ENCODE assay signal across 8 mouse cellular contexts in the genomic region with DNA sequence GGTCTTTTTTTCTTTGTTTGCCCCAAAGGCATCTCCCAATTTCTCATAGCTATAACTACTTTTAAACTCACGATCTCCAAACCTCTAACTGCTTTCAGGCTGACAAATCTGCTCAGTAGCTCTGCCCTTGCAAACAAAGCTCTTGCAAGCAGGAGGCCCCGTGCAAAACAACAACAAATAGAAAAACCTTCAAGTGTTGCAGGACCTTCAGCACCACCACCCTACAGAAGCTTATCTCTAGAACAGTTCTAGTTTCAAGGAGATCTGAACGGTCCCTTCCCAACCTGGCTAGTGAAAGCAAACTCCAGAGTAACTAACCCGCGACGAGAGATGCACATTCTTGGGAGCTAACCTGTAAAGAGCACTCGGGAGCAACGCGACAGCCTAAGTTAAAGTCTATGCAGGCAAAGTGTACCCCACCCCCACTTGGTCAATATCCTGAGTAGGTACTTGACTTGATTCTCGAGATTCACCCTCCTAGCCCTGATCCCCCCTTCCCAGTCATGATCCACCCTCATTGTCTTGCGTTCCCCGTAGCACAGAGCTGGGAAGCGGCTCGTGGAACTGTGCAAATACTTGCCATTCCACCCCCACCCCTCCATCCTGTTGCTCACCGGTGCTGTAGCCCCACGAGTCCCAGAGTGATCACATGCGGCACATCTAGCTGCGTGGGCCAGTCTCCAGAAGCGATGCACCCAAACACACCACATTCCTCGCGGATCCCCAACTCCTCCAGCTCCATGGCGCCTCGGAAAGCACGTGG. TPM values are rescaled to one million over a fixed set of nuclear protein-coding genes. Genes with fewer than 3 reads are reported as not detected.
A peak's percentile ranks its signal among the peaks of the same experiment; 100 is the strongest.
DNase-seq lines count a peak whose midpoint lies in the region; ATAC-seq and TF ChIP-seq lines count a peak whose summit lies in the region.

No protein-coding gene starts in this region.

- H3K9me3 ChIP-seq in erythroblast, embryonic 14.5 days (ENCODE audit: control insufficient read depth, low read length): no peaks in the 10 kb centered on the region
- H3K9me3 ChIP-seq in limb, embryonic 13.5 days: no peaks in the 10 kb centered on the region
- no peaks in the 10 kb centered on the region for H3K9me3 ChIP-seq in neural tube, embryonic 12.5 days

- H3K27me3 ChIP-seq in kidney, adult 2 months (replicated peaks; ENCODE audit: control insufficient read depth, insufficient read depth, low read length): no peaks in the 10 kb centered on the region
- no peaks in the 10 kb centered on the region for H3K27me3 ChIP-seq in erythroblast, embryonic 14.5 days (ENCODE audit: control insufficient read depth)
- no peaks in the 10 kb centered on the region for H3K27me3 ChIP-seq in limb, embryonic 13.5 days
- no peaks in the 10 kb centered on the region for H3K27me3 ChIP-seq in neural tube, embryonic 12.5 days (replicated peaks)

- under 1% methylated on average over 24 of the region's 24 CpGs for WGBS in kidney, adult 2 months
- WGBS in limb, embryonic 13.5 days: under 1% methylated on average over 24 of the region's 24 CpGs
- under 1% methylated on average over 24 of the region's 24 CpGs for WGBS in neural tube, embryonic 12.5 days

- peak overlapping the region; percentile 88 for H3K4me2 ChIP-seq in limb, embryonic 13.5 days (replicated peaks)
- peak overlapping the region; percentile 83 for H3K4me2 ChIP-seq in neural tube, embryonic 12.5 days (replicated peaks)

- H3K9ac ChIP-seq in limb, embryonic 13.5 days: peak overlapping the region; percentile 74
- peak overlapping the region; percentile 63 for H3K9ac ChIP-seq in neural tube, embryonic 12.5 days

- H3K27ac ChIP-seq in kidney, adult 2 months (ENCODE audit: insufficient read depth, low read depth, low read length): peak overlapping the region; percentile 81
- peak overlapping the region; percentile 91 for H3K27ac ChIP-seq in limb, embryonic 13.5 days
- H3K27ac ChIP-seq in neural tube, embryonic 12.5 days: 0 out of 2 replicates have a peak overlapping the region, but pooled peaks have one; percentile 53

- DNase-seq in kidney, adult 2 months: peak; percentile 43
- DNase-seq in kidney, adult 18-20 months: no peak
- peak; percentile 56 for DNase-seq in ES-CJ7 (ENCODE audit: low read depth, low spot score)
- DNase-seq in T-cell, adult 2 months (ENCODE audit: low spot score): no peak
- DNase-seq in right cerebral cortex, postnatal 25 days: no peak

- no peak for ATAC-seq in limb, embryonic 13.5 days (ENCODE audit: low FRiP score, low read depth)
- ATAC-seq in neural tube, embryonic 12.5 days (ENCODE audit: low FRiP score, low read depth): no peak; the same call in 1 of the 2 replicates

- no peak for TF ChIP-seq CTCF in kidney, adult 2 months (conservative IDR thresholded peaks at IDR 0.05; ENCODE audit: insufficient read depth, insufficient read length, low read depth, low read length)

- peak overlapping the region; percentile 85 for H3K4me3 ChIP-seq in kidney, adult 2 months (ENCODE audit: insufficient read depth, low read depth, low read length)
- H3K4me3 ChIP-seq in erythroblast, embryonic 14.5 days (replicated peaks): peak overlapping the region; percentile 84
- H3K4me3 ChIP-seq in limb, embryonic 13.5 days: peak overlapping the region; percentile 82
- peak overlapping the region; percentile 70 for H3K4me3 ChIP-seq in neural tube, embryonic 12.5 days

- H3K36me3 ChIP-seq in kidney, adult 2 months (ENCODE audit: control insufficient read depth, insufficient read depth, low read length): no peaks in the 10 kb centered on the region
- peaks cover 49% of the 10 kb centered on the region for H3K36me3 ChIP-seq in erythroblast, embryonic 14.5 days (ENCODE audit: control insufficient read depth)
- H3K36me3 ChIP-seq in limb, embryonic 13.5 days: peaks cover 25% of the 10 kb centered on the region
- no peaks in the 10 kb centered on the region; the same call in 1 of the 2 replicates for H3K36me3 ChIP-seq in neural tube, embryonic 12.5 days

- TF ChIP-seq POLR2A in kidney, adult 2 months (IDR thresholded peaks at IDR 0.05; ENCODE audit: low read depth, low read length): no peak

- peaks cover 20% of the 10 kb centered on the region for H3K4me1 ChIP-seq in kidney, adult 2 months (ENCODE audit: control insufficient read depth, insufficient read depth, low read length)
- peaks cover 80% of the 10 kb centered on the region for H3K4me1 ChIP-seq in erythroblast, embryonic 14.5 days (ENCODE audit: control insufficient read depth)
- peaks cover 54% of the 10 kb centered on the region for H3K4me1 ChIP-seq in limb, embryonic 13.5 days
- peaks cover 16% of the 10 kb centered on the region for H3K4me1 ChIP-seq in neural tube, embryonic 12.5 days

RNA-seq across cellular contexts. Expression of gene Paics, which starts 0.6 kb away (rescaled TPM):
- polyA plus RNA-seq in kidney, adult 2 months (2012; rRNA removed): 120 and 170 TPM in 2 replicates
- 5.0 and 5.7 TPM in 2 replicates for polyA plus RNA-seq in erythroblast, embryonic 14.5 days (2012)
- polyA plus RNA-seq in limb, embryonic 13.5 days (2015; fragmentation: Nextera tagmentation; extraction: Ambion mirVana): 321 and 323 TPM in 2 replicates
- 253 and 263 TPM in 2 replicates for polyA plus RNA-seq in neural tube, embryonic 12.5 days (2016; fragmentation: Nextera tagmentation; extraction: Ambion mirVana)

RNA-seq across cellular contexts. Expression of gene Ppat, which starts 0.9 kb away (rescaled TPM):
- polyA plus RNA-seq in kidney, adult 2 months (2012; rRNA removed): 11.2 and 12.9 TPM in 2 replicates
- polyA plus RNA-seq in erythroblast, embryonic 14.5 days (2012): 0.37 and 0.49 TPM in 2 replicates
- 23.9 and 25.4 TPM in 2 replicates for polyA plus RNA-seq in limb, embryonic 13.5 days (2015; fragmentation: Nextera tagmentation; extraction: Ambion mirVana)
- polyA plus RNA-seq in neural tube, embryonic 12.5 days (2016; fragmentation: Nextera tagmentation; extraction: Ambion mirVana): 22.4 and 23.1 TPM in 2 replicates

RNA-seq across cellular contexts. Expression of gene Srp72, which starts 24.0 kb away (rescaled TPM):
- polyA plus RNA-seq in kidney, adult 2 months (2012; rRNA removed): 21.5 and 24.4 TPM in 2 replicates
- polyA plus RNA-seq in erythroblast, embryonic 14.5 days (2012): 3.4 and 8.2 TPM in 2 replicates
- polyA plus RNA-seq in limb, embryonic 13.5 days (2015; fragmentation: Nextera tagmentation; extraction: Ambion mirVana): 115 and 121 TPM in 2 replicates
- 74.4 and 75.0 TPM in 2 replicates for polyA plus RNA-seq in neural tube, embryonic 12.5 days (2016; fragmentation: Nextera tagmentation; extraction: Ambion mirVana)

RNA-seq across cellular contexts. Expression of gene Aasdh, which starts 45.2 kb away (rescaled TPM):
- 14.3 and 15.1 TPM in 2 replicates for polyA plus RNA-seq in kidney, adult 2 months (2012; rRNA removed)
- polyA plus RNA-seq in erythroblast, embryonic 14.5 days (2012): 0.01 and 0.08 TPM in 2 replicates
- polyA plus RNA-seq in limb, embryonic 13.5 days (2015; fragmentation: Nextera tagmentation; extraction: Ambion mirVana): 19.8 and 20.4 TPM in 2 replicates
- 18.5 and 18.6 TPM in 2 replicates for polyA plus RNA-seq in neural tube, embryonic 12.5 days (2016; fragmentation: Nextera tagmentation; extraction: Ambion mirVana)

RNA-seq across cellular contexts. Expression of gene Arl9, which starts 53.3 kb away (rescaled TPM):
- polyA plus RNA-seq in kidney, adult 2 months (2012; rRNA removed): 0.30 and 0.50 TPM in 2 replicates
- polyA plus RNA-seq in erythroblast, embryonic 14.5 days (2012): not detected in 2 replicates
- not detected in 2 replicates for polyA plus RNA-seq in limb, embryonic 13.5 days (2015; fragmentation: Nextera tagmentation; extraction: Ambion mirVana)
- polyA plus RNA-seq in neural tube, embryonic 12.5 days (2016; fragmentation: Nextera tagmentation; extraction: Ambion mirVana): not detected in 2 replicates

Comparison
In these comparisons a context has a peak if more than half of its experiments do, and no peak if none do; other contexts are left out.
1. DNase-seq: peak in kidney, adult 2 months (single experiment) and ES-CJ7 (single experiment); none in kidney, adult 18-20 months (single experiment), T-cell, adult 2 months (single experiment) and right cerebral cortex, postnatal 25 days (single experiment).
2. RNA of gene Paics, which starts 0.6 kb away (polyA plus RNA-seq): 321 to 323 TPM in limb, embryonic 13.5 days, 253 to 263 TPM in neural tube, embryonic 12.5 days and 120 to 170 TPM in kidney, adult 2 months; 5.0 to 5.7 TPM in erythroblast, embryonic 14.5 days; every median in the first group is over 10 times any median in the second.
3. Peak in every context shown above with its lines, with median percentiles within 50 percentile points of each other: H3K27ac ChIP-seq and H3K4me3 ChIP-seq.